10 mouse cellular contexts compared by ENCODE assay signal in genomic region chr4:44813770-44814169, GRCm38 (mm10). TPM values are rescaled to one million over a fixed set of nuclear protein-coding genes. Genes with fewer than 3 reads are reported as not detected.
DNase-seq lines count a peak whose midpoint lies in the region; ATAC-seq lines count a peak whose summit lies in the region.
"Had no signal": no experiment of that assay in that cellular context is flagged by ENCODE, and none has a peak within 500 bp of the region (broad histone marks: within the 10 kb centered on the region; RNA-seq: fewer than 3 reads in every experiment).

No protein-coding gene starts in this region.

- peak; percentile 68 for ATAC-seq in common myeloid progenitor, adult 5-6 weeks (replicated peaks; ENCODE audit: low read depth, poor library complexity, severe bottlenecking)
- ATAC-seq: forebrain, postnatal 0 days; inflammation-experienced regulatory T-cells, adult 6 months had no signal

- DNase-seq in layer of hippocampus, adult 9-11 months, result peak; percentile 32
- no peak for DNase-seq in layer of hippocampus, postnatal 36 days
- peak; percentile 30 for DNase-seq in MN1 (ENCODE audit: low spot score)
- peak; percentile 20 for DNase-seq in mesoderm, embryonic 11.5 days (ENCODE audit: low read depth, low spot score)
- no peak for DNase-seq in cerebellum, adult 9-11 months
- no peak for DNase-seq in kidney, postnatal 10 days
- DNase-seq: adrenal gland, adult 2 months; forebrain, postnatal 0 days had no signal

RNA-seq across cellular contexts. Expression of gene Zcchc7, which starts 58.1 kb away (rescaled TPM):
- total RNA-seq in layer of hippocampus, postnatal 36 days (2021), result 10 to 100 TPM; 69.7 to 92.0 TPM
- 92.3 and 109 TPM in 2 replicates for total RNA-seq in common myeloid progenitor, adult 5-6 weeks (2017)

Comparison
In these comparisons a context has a peak if more than half of its experiments do, and no peak if none do; other contexts are left out.
1. DNase-seq: peak in layer of hippocampus, adult 9-11 months (single experiment), MN1 (single experiment) and mesoderm, embryonic 11.5 days (single experiment); none in layer of hippocampus, postnatal 36 days (0 of 2), cerebellum, adult 9-11 months (single experiment) and kidney, postnatal 10 days (single experiment).